Mouse (Mus musculus) leukemia stem cell, adult 10-12 weeks (primary cell): ENCODE measurements around the gene Cnih3. TPM values are rescaled to one million over a fixed set of nuclear protein-coding genes. Genes with fewer than 3 reads are reported as not detected.

ENCODE experiments used
- polyA plus RNA-seq: library from polyadenylated mRNA; stranded (reverse); fragments of >175 nt; gene quantifications from 2 replicates; pipeline ENCODE4 v1.2.3, GENCODE M21; 2012; ENCODE audit warnings: low replicate concordance

Cnih3 gene
- polyA plus RNA-seq = not detected in 2 replicates

DNA sequence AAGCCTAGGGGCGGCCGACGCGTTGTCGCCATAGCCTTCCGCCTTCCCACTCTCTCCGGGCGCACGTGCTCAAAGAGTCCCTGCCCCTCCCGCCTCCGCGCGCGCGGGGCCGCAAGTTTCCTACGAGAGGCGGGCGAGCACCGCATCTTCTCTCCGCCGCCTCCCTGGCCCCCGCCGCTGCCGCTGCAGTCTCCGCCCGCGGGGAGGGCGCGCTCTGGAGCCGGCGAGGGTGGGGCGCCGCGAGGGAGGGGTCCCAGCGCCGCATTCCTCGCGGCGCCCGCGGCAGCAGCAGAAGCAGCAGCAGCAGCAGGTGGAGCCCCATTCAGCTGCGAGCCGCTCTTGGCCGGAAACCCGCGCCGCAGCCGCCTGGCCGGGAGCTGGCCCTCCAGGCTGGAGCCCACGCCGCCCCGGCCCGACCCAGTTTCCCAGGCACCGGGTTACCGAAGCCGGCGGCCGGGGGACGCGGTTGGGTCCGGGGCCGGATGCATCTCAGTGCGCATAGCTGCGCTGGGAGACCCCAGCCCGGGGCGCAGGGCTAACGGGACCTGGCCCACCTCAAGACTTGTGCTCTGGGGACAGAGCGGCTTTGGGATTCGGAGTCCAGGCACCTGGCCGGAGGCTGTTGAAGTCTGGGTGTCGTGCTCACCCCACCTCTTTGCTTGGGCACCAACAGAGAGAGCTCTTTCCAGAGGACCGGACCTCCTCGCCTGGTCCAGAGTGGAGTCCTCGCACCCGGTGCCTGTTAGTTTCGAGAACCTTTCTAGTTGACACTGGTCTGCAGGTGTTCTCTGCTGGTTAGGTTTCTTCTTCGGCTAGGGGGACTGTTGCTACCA is at the start of gene Cnih3:
Gene Cnih3, plus strand, starts transcription at position 262 of the 833 bp plus-strand sequence.

Other genes with a start within 250 kb of the Cnih3 start
- 5.7 and 5.9 TPM in 2 replicates for gene Nvl, start 208.4 kb upstream of the Cnih3 start, polyA plus RNA-seq
- gene Cnih4, start 207.9 kb upstream of the Cnih3 start, polyA plus RNA-seq = 21.3 and 54.4 TPM in 2 replicates
- 28.6 and 55.4 TPM in 2 replicates for gene Wdr26, start 140.6 kb upstream of the Cnih3 start, polyA plus RNA-seq
- gene Ccdc121, start 158.8 kb downstream of the Cnih3 start, polyA plus RNA-seq = not detected in 2 replicates
- gene Dnah14, start 223.9 kb downstream of the Cnih3 start, polyA plus RNA-seq = not detected in 2 replicates